Mouse (Mus musculus) bone marrow, adult 2 months (tissue): ENCODE data around the gene Lif.

Experiments used
- CTCF ChIP-seq: fragments of 200-500 bp; IDR thresholded peaks from 2 replicates; pipeline ENCODE4 v1.5.1; 2011; ENCODE audit warnings: low read length, control low read depth; ENCODE audit not compliant: control insufficient read depth, insufficient read depth
- POLR2A ChIP-seq: fragments of 200-500 bp; IDR thresholded peaks from 2 replicates; pipeline ENCODE4 v1.6.1; 2011; ENCODE audit warnings: low read depth, mild to moderate bottlenecking, control low read depth, low read length, borderline replicate concordance; ENCODE audit not compliant: control insufficient read depth

DNA sequence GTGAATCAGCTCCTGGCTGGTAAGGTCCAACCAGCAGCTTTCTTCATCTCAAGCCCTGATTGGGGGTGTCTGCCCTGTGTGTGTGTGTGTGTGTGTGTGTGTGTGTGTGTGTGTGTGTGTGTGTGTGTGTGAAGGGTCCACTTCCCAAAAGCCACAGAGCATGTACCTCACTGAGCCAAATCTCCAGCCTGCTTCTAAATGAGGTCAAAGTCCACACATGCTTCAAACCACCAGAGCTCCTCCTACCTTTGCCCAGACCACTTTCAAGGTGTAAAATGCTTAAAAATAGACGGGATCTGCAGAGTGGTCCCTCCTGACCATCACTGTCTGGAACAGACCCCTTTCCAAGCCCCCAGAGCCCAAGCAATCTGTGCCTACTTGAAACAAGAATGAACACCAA is 5.9 kb downstream of the Lif start:
- TF ChIP-seq CTCF = no peak
- no peak for TF ChIP-seq POLR2A
